Mouse (Mus musculus): ENCODE results near the gene Lrguk.

Gene Lrguk

GRCm38 (mm10) chr6:34148021-34148420 is 118.8 kb downstream of the Lrguk start:
- DNase-seq (ENCODE audit: low spot score in 2 of 2): no peak

GRCm38 (mm10) chr6:34148639-34149038 is 119.4 kb downstream of the Lrguk start:
- DNase-seq (ENCODE audit: low spot score in 2 of 2): no peak

- DNase-seq (ENCODE audit: low spot score in 2 of 2): no peak
Observed at GRCm38 (mm10) chr6:34149066-34149465, 119.8 kb downstream of the Lrguk start.

GRCm38 (mm10) chr6:34149821-34150220 is 120.6 kb downstream of the Lrguk start:
- DNase-seq (ENCODE audit: low spot score in 2 of 2): no peak

GRCm38 (mm10) chr6:34153069-34154052 is 124.1 kb downstream of the Lrguk start:
- DNase-seq (ENCODE audit: low spot score in 2 of 2): no peak

GRCm38 (mm10) chr6:34154202-34154601 is 125.0 kb downstream of the Lrguk start:
- DNase-seq (ENCODE audit: low spot score in 2 of 2): peak; percentile 26 to 80

GRCm38 (mm10) chr6:34155137-34155804 is 126.0 kb downstream of the Lrguk start:
- no peak for DNase-seq (ENCODE audit: low spot score in 2 of 2)

- no peak for DNase-seq (ENCODE audit: low spot score in 2 of 2)
Observed at GRCm38 (mm10) chr6:34156057-34156456, 126.8 kb downstream of the Lrguk start.

- DNase-seq (ENCODE audit: low spot score in 2 of 2): no peak
Observed at GRCm38 (mm10) chr6:34156841-34157748, 127.8 kb downstream of the Lrguk start.

- DNase-seq (ENCODE audit: low spot score in 2 of 2): no peak
Observed at GRCm38 (mm10) chr6:34159998-34160815, 131.0 kb downstream of the Lrguk start.

GRCm38 (mm10) chr6:34160816-34161310 is 131.6 kb downstream of the Lrguk start:
- DNase-seq (ENCODE audit: low spot score in 2 of 2): no peak

- no peak for DNase-seq (ENCODE audit: low spot score in 2 of 2)
Observed at GRCm38 (mm10) chr6:34161511-34161910, 132.3 kb downstream of the Lrguk start.

GRCm38 (mm10) chr6:34162607-34163006 is 133.4 kb downstream of the Lrguk start:
- no peak for DNase-seq (ENCODE audit: low spot score in 2 of 2)

GRCm38 (mm10) chr6:34163014-34163413 is 133.8 kb downstream of the Lrguk start:
- DNase-seq (ENCODE audit: low spot score in 2 of 2): no peak

- no peak for DNase-seq (ENCODE audit: low spot score in 2 of 2)
Observed at GRCm38 (mm10) chr6:34168834-34169233, 139.6 kb downstream of the Lrguk start.

- DNase-seq (ENCODE audit: low spot score in 2 of 2): no peak
Observed at GRCm38 (mm10) chr6:34170844-34171494, 141.7 kb downstream of the Lrguk start.

GRCm38 (mm10) chr6:34171748-34172457 is 142.7 kb downstream of the Lrguk start:
- no peak for DNase-seq (ENCODE audit: low spot score in 2 of 2)

- no peak for DNase-seq (ENCODE audit: low spot score in 2 of 2)
Observed at GRCm38 (mm10) chr6:34173251-34173650, 144.0 kb downstream of the Lrguk start.

GRCm38 (mm10) chr6:34174715-34175114 is 145.5 kb downstream of the Lrguk start:
- no peak for DNase-seq (ENCODE audit: low spot score in 2 of 2)

All from right cerebral cortex, postnatal 36 days (tissue).